Mouse (Mus musculus): ENCODE results near the gene Lamb3. TPM values are rescaled to one million over a fixed set of nuclear protein-coding genes. Genes with fewer than 3 reads are reported as not detected.

Lamb3 gene
- polyA plus RNA-seq, 1 experiment: 0.82 TPM

GRCm38 (mm10) chr1:193229570-193229969 lies 22.1 kb downstream of the Lamb3 start:
- WGBS: 51% methylated on average over 5 of the region's 5 CpGs
- Histone ChIP-seq H3K27ac (ENCODE audit: control insufficient read depth, insufficient read depth, low read depth, low read length, poor library complexity) (no peak overlapping the region), H3K4me3 (replicated peaks; ENCODE audit: control insufficient read depth, low read depth, low read length) (no peak overlapping the region), H3K4me1 (ENCODE audit: control insufficient read depth, insufficient read depth, low read length) (peaks cover 1% of the 10 kb centered on the region; the same call in 1 of the 2 replicates)
- TF ChIP-seq POLR2A (IDR thresholded peaks at IDR 0.05; ENCODE audit: borderline replicate concordance, control insufficient read depth, low read depth, low read length) (no peak), CTCF (IDR thresholded peaks at IDR 0.05; ENCODE audit: control insufficient read depth, insufficient read depth, low read length) (no peak)

GRCm38 (mm10) chr1:193230531-193230930 lies 23.0 kb downstream of the Lamb3 start:
- 48% methylated on average over 3 of the region's 3 CpGs for WGBS
- no peak overlapping the region for H3K27ac ChIP-seq (ENCODE audit: control insufficient read depth, insufficient read depth, low read depth, low read length, poor library complexity)
- H3K4me3 ChIP-seq (replicated peaks; ENCODE audit: control insufficient read depth, low read depth, low read length): no peak overlapping the region
- H3K4me1 ChIP-seq (ENCODE audit: control insufficient read depth, insufficient read depth, low read length): peaks cover 1% of the 10 kb centered on the region; the same call in 1 of the 2 replicates
- no peak for TF ChIP-seq POLR2A (IDR thresholded peaks at IDR 0.05; ENCODE audit: borderline replicate concordance, control insufficient read depth, low read depth, low read length)
- no peak for TF ChIP-seq CTCF (IDR thresholded peaks at IDR 0.05; ENCODE audit: control insufficient read depth, insufficient read depth, low read length)

GRCm38 (mm10) chr1:193230935-193231334 lies 23.4 kb downstream of the Lamb3 start:
- WGBS: 17% methylated on average over 5 of the region's 5 CpGs
- Histone ChIP-seq H3K27ac (ENCODE audit: control insufficient read depth, insufficient read depth, low read depth, low read length, poor library complexity) (no peak overlapping the region), H3K4me1 (ENCODE audit: control insufficient read depth, insufficient read depth, low read length) (peaks cover 1% of the 10 kb centered on the region; the same call in 1 of the 2 replicates), H3K4me3 (replicated peaks; ENCODE audit: control insufficient read depth, low read depth, low read length) (no peak overlapping the region)
- TF ChIP-seq CTCF (IDR thresholded peaks at IDR 0.05; ENCODE audit: control insufficient read depth, insufficient read depth, low read length) (no peak), POLR2A (IDR thresholded peaks at IDR 0.05; ENCODE audit: borderline replicate concordance, control insufficient read depth, low read depth, low read length) (no peak)

GRCm38 (mm10) chr1:193232732-193233131 lies 25.2 kb downstream of the Lamb3 start:
- Histone ChIP-seq H3K4me1 (ENCODE audit: control insufficient read depth, insufficient read depth, low read length) (peaks cover 1% of the 10 kb centered on the region; the same call in 1 of the 2 replicates), H3K27ac (ENCODE audit: control insufficient read depth, insufficient read depth, low read depth, low read length, poor library complexity) (no peak overlapping the region), H3K4me3 (replicated peaks; ENCODE audit: control insufficient read depth, low read depth, low read length) (no peak overlapping the region)
- TF ChIP-seq CTCF (IDR thresholded peaks at IDR 0.05; ENCODE audit: control insufficient read depth, insufficient read depth, low read length) (no peak), POLR2A (IDR thresholded peaks at IDR 0.05; ENCODE audit: borderline replicate concordance, control insufficient read depth, low read depth, low read length) (no peak)
- WGBS: 69% methylated on average over 2 of the region's 2 CpGs

- Histone ChIP-seq H3K4me3 (replicated peaks; ENCODE audit: control insufficient read depth, low read depth, low read length) (no peak overlapping the region), H3K27ac (ENCODE audit: control insufficient read depth, insufficient read depth, low read depth, low read length, poor library complexity) (peak overlapping the region; percentile 49; the same call in 1 of the 2 replicates), H3K4me1 (ENCODE audit: control insufficient read depth, insufficient read depth, low read length) (peaks cover 1% of the 10 kb centered on the region; the same call in 1 of the 2 replicates)
- WGBS: 83% methylated on average over 2 of the region's 2 CpGs
- no peak for TF ChIP-seq POLR2A (IDR thresholded peaks at IDR 0.05; ENCODE audit: borderline replicate concordance, control insufficient read depth, low read depth, low read length)
- no peak for TF ChIP-seq CTCF (IDR thresholded peaks at IDR 0.05; ENCODE audit: control insufficient read depth, insufficient read depth, low read length)
These were observed 26.7 kb downstream of the Lamb3 start for GRCm38 (mm10) chr1:193234130-193234645.

GRCm38 (mm10) chr1:193234930-193235329 lies 27.4 kb downstream of the Lamb3 start:
- no peak overlapping the region for H3K4me3 ChIP-seq (replicated peaks; ENCODE audit: control insufficient read depth, low read depth, low read length)
- peaks cover 1% of the 10 kb centered on the region; the same call in 1 of the 2 replicates for H3K4me1 ChIP-seq (ENCODE audit: control insufficient read depth, insufficient read depth, low read length)
- TF ChIP-seq CTCF (IDR thresholded peaks at IDR 0.05; ENCODE audit: control insufficient read depth, insufficient read depth, low read length) (no peak), POLR2A (IDR thresholded peaks at IDR 0.05; ENCODE audit: borderline replicate concordance, control insufficient read depth, low read depth, low read length) (no peak)
- WGBS: 74% methylated on average over 7 of the region's 7 CpGs
- no peak overlapping the region for H3K27ac ChIP-seq (ENCODE audit: control insufficient read depth, insufficient read depth, low read depth, low read length, poor library complexity)

GRCm38 (mm10) chr1:193238426-193238825 lies 30.9 kb downstream of the Lamb3 start:
- Histone ChIP-seq H3K27ac (ENCODE audit: control insufficient read depth, insufficient read depth, low read depth, low read length, poor library complexity) (no peak overlapping the region), H3K4me1 (ENCODE audit: control insufficient read depth, insufficient read depth, low read length) (peaks cover 4% of the 10 kb centered on the region), H3K4me3 (replicated peaks; ENCODE audit: control insufficient read depth, low read depth, low read length) (no peak overlapping the region)
- TF ChIP-seq CTCF (IDR thresholded peaks at IDR 0.05; ENCODE audit: control insufficient read depth, insufficient read depth, low read length) (no peak), POLR2A (IDR thresholded peaks at IDR 0.05; ENCODE audit: borderline replicate concordance, control insufficient read depth, low read depth, low read length) (no peak)
- WGBS: 79% methylated on average over 4 of the region's 4 CpGs

GRCm38 (mm10) chr1:193241436-193241835 lies 33.9 kb downstream of the Lamb3 start:
- Histone ChIP-seq H3K4me3 (replicated peaks; ENCODE audit: control insufficient read depth, low read depth, low read length) (no peak overlapping the region), H3K27ac (ENCODE audit: control insufficient read depth, insufficient read depth, low read depth, low read length, poor library complexity) (no peak overlapping the region), H3K4me1 (ENCODE audit: control insufficient read depth, insufficient read depth, low read length) (peaks cover 4% of the 10 kb centered on the region)
- no peak for TF ChIP-seq POLR2A (IDR thresholded peaks at IDR 0.05; ENCODE audit: borderline replicate concordance, control insufficient read depth, low read depth, low read length)
- TF ChIP-seq CTCF (IDR thresholded peaks at IDR 0.05; ENCODE audit: control insufficient read depth, insufficient read depth, low read length): no peak
- WGBS: 74% methylated on average over 4 of the region's 4 CpGs
